Mouse (Mus musculus) erythroblast, embryonic 14.5 days (primary cell): Measurements from ENCODE around the gene D630039A03Rik. TPM values are rescaled to one million over a fixed set of nuclear protein-coding genes. Genes with fewer than 3 reads are reported as not detected.

Experiments
- H3K27me3 ChIP-seq: 2 replicates; pipeline ENCODE4 v1.6.1; 2012; ENCODE audit warnings: inconsistent platforms; ENCODE audit not compliant: control insufficient read depth
- H3K36me3 ChIP-seq: 2 replicates; pipeline ENCODE4 v1.6.1; 2012; ENCODE audit warnings: mild to moderate bottlenecking, inconsistent platforms; ENCODE audit not compliant: control insufficient read depth
- H3K4me1 ChIP-seq: 2 replicates; pipeline ENCODE4 v1.6.1; 2012; ENCODE audit warnings: inconsistent platforms; ENCODE audit not compliant: control insufficient read depth
- H3K4me3 ChIP-seq: replicated peaks from 2 replicates; pipeline ENCODE3; 2012; ENCODE audit warnings: moderate library complexity, mild to moderate bottlenecking, inconsistent platforms
- H3K9me3 ChIP-seq: 2 replicates; pipeline ENCODE4 v1.6.1; 2012; ENCODE audit warnings: low read length, inconsistent platforms, mixed read lengths; ENCODE audit not compliant: control insufficient read depth
- GATA1 ChIP-seq: IDR thresholded peaks from 2 replicates; pipeline ENCODE4 v1.6.1; 2012; ENCODE audit warnings: low read length, inconsistent platforms, mixed read lengths
- TAL1 ChIP-seq: IDR thresholded peaks from 3 replicates; pipeline ENCODE4 v1.6.1; 2012; ENCODE audit warnings: low read length, inconsistent platforms, mixed read lengths
- polyA plus RNA-seq: library from polyadenylated mRNA; stranded (reverse); fragments of >175 nt; gene quantifications from 2 replicates; pipeline ENCODE4 v1.2.3, GENCODE M21; 2012

D630039A03Rik gene
- polyA plus RNA-seq, 1 experiment, result not detected

DNA sequence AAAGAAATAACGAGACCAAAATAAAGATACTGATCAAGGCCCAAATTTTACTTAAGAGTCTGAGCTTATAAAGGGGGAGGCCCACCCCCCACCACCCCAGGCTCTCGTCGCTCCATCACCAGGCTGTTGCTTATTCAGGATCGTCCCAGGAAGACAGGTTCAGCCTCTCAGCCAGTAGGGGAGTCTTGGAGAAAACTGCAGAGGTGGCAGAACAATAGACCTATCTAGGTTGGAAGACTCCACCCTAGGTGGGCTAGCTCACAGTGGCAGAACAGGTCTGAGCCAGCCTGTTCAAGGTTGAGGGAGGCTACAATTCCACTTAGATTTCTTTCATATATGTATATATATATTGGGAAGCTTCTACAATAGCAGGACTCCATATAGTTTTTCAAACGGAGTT lies 18.1 kb upstream of the D630039A03Rik start:
- Histone ChIP-seq H3K27me3 (no peaks in the 10 kb centered on the region), H3K9me3 (no peaks in the 10 kb centered on the region), H3K4me1 (no peaks in the 10 kb centered on the region), H3K36me3 (no peaks in the 10 kb centered on the region), H3K4me3 (no peak overlapping the region)
- TF ChIP-seq GATA1 (no peak), TAL1 (no peak)

- Histone ChIP-seq H3K36me3 (no peaks in the 10 kb centered on the region), H3K4me3 (no peak overlapping the region), H3K4me1 (no peaks in the 10 kb centered on the region), H3K27me3 (no peaks in the 10 kb centered on the region), H3K9me3 (no peaks in the 10 kb centered on the region)
- no peak for TF ChIP-seq TAL1
Observed at GRCm38 (mm10) chr4:57930559-57931170, 14.6 kb upstream of the D630039A03Rik start.

GRCm38 (mm10) chr4:57927464-57928205 lies 11.5 kb upstream of the D630039A03Rik start:
- no peaks in the 10 kb centered on the region for H3K9me3 ChIP-seq
- no peaks in the 10 kb centered on the region for H3K4me1 ChIP-seq
- H3K27me3 ChIP-seq, result no peaks in the 10 kb centered on the region
- H3K4me3 ChIP-seq, result no peak overlapping the region
- H3K36me3 ChIP-seq, result no peaks in the 10 kb centered on the region
- TF ChIP-seq GATA1 (no peak), TAL1 (no peak)

DNA sequence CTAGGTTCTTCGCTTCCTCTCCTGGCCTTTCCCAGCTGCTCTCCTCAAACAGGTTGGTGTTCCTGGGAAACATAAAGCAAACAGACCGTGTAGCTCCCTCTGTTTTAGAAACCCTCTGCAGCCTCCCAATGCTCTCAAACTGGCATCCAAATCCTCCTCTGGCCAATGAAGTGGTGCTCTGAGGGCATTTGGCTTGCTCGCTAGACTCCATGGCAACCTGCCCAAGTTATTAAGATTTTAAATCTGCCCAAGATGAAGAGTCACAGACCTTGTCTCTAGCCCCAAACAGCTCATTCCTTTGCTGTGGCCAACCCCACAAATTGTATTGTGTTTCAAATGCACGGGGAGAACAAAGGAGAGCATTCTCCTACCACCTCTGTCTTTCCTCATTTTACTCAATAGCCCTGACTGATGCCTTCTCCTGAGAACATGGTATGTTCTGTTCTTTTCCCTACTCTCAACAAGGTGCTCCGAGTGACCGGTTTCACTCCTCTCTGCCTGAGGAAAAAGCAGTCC lies 8.5 kb upstream of the D630039A03Rik start:
- Histone ChIP-seq H3K4me3 (no peak overlapping the region), H3K36me3 (no peaks in the 10 kb centered on the region), H3K27me3 (no peaks in the 10 kb centered on the region), H3K4me1 (no peaks in the 10 kb centered on the region), H3K9me3 (no peaks in the 10 kb centered on the region)
- no peak for TF ChIP-seq TAL1
- TF ChIP-seq GATA1, result no peak

GRCm38 (mm10) chr4:57922171-57922570 lies 6.1 kb upstream of the D630039A03Rik start:
- TF ChIP-seq GATA1, result no peak
- TF ChIP-seq TAL1, result no peak
- H3K27me3 ChIP-seq, result no peaks in the 10 kb centered on the region
- no peaks in the 10 kb centered on the region for H3K36me3 ChIP-seq
- no peaks in the 10 kb centered on the region for H3K4me1 ChIP-seq
- no peaks in the 10 kb centered on the region for H3K9me3 ChIP-seq
- no peak overlapping the region for H3K4me3 ChIP-seq

- Histone ChIP-seq H3K4me1 (no peaks in the 10 kb centered on the region), H3K9me3 (no peaks in the 10 kb centered on the region), H3K27me3 (peaks cover 2% of the 10 kb centered on the region), H3K36me3 (no peaks in the 10 kb centered on the region), H3K4me3 (no peak overlapping the region)
- TF ChIP-seq TAL1, result no peak
- TF ChIP-seq GATA1, result no peak
Observed at GRCm38 (mm10) chr4:57920522-57920921, 4.4 kb upstream of the D630039A03Rik start.

- TF ChIP-seq GATA1 (no peak), TAL1 (no peak)
- H3K4me1 ChIP-seq, result no peaks in the 10 kb centered on the region
- no peaks in the 10 kb centered on the region for H3K36me3 ChIP-seq
- peaks cover 3% of the 10 kb centered on the region for H3K27me3 ChIP-seq
- H3K9me3 ChIP-seq, result no peaks in the 10 kb centered on the region
- H3K4me3 ChIP-seq, result no peak overlapping the region
Observed at GRCm38 (mm10) chr4:57919494-57920423, 3.7 kb upstream of the D630039A03Rik start.

DNA sequence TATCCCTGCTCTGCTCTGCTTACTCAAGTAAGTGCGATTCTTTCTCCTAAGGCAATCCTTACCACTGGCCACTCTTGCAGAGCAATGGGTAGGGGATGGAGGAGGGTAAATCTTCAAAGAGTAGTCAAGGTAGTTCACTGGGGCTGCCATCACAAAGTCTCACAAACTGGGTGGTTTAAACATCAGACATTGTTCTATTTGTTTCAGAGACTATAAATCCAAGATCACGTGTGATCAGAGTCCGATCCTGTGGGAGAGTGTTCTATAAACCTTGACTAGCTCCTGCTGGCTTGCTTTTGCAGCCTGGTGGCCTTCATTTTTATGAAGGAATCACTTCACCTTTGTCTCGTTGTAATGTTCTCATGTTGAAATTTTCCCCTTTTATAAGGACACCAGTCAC lies 614 bp upstream of the D630039A03Rik start:
- H3K4me1 ChIP-seq, result no peaks in the 10 kb centered on the region
- no peak overlapping the region for H3K4me3 ChIP-seq
- peaks cover 3% of the 10 kb centered on the region for H3K27me3 ChIP-seq
- H3K9me3 ChIP-seq, result no peaks in the 10 kb centered on the region
- no peaks in the 10 kb centered on the region for H3K36me3 ChIP-seq
- TF ChIP-seq TAL1, result no peak
- no peak for TF ChIP-seq GATA1
